Mouse (Mus musculus): ENCODE measurements at regions not wholly inside any gene's neighbourhood (a gene's known extent, or its start where the extent isn't known, plus 50 kb on each side); places are given as distances from the start of the nearest gene placed in this dataset.

- DNase-seq: no peak
Observed at GRCm38 (mm10) chr5:15773839-15774238, 59.8 kb upstream of the Speer4c start.

- no peak for DNase-seq
Observed at GRCm38 (mm10) chr5:15774567-15774966, 60.5 kb upstream of the Speer4c start.

- DNase-seq: no peak
Observed at GRCm38 (mm10) chr5:15776106-15776505, 62.0 kb upstream of the Speer4c start.

- no peak for DNase-seq
Observed at GRCm38 (mm10) chr5:15803583-15803982, 89.5 kb upstream of the Speer4c start.

GRCm38 (mm10) chr5:15816864-15817263 lies 102.8 kb upstream of the Speer4c start:
- DNase-seq: no peak

- no peak for DNase-seq
Observed at GRCm38 (mm10) chr5:15817366-15817765, 103.3 kb upstream of the Speer4c start.

- DNase-seq: no peak
Observed at GRCm38 (mm10) chr5:15822989-15823388, 108.9 kb upstream of the Speer4c start.

GRCm38 (mm10) chr5:15831527-15831926 lies 103.0 kb upstream of the Cacna2d1 start:
- DNase-seq: no peak

- no peak for DNase-seq
Observed at GRCm38 (mm10) chr5:15832338-15832737, 102.2 kb upstream of the Cacna2d1 start.

GRCm38 (mm10) chr5:15838108-15838972 lies 96.2 kb upstream of the Cacna2d1 start:
- DNase-seq: peak; percentile 78 to 80

GRCm38 (mm10) chr5:15846790-15847189 lies 87.7 kb upstream of the Cacna2d1 start:
- DNase-seq: no peak

- DNase-seq: no peak
Observed at GRCm38 (mm10) chr5:15849520-15849919, 85.0 kb upstream of the Cacna2d1 start.

GRCm38 (mm10) chr5:15850126-15850801 lies 84.2 kb upstream of the Cacna2d1 start:
- no peak for DNase-seq

- DNase-seq: no peak
Observed at GRCm38 (mm10) chr5:15854752-15855151, 79.7 kb upstream of the Cacna2d1 start.

- no peak for DNase-seq
Observed at GRCm38 (mm10) chr5:15857034-15857433, 77.5 kb upstream of the Cacna2d1 start.

GRCm38 (mm10) chr5:15874065-15874464 lies 60.4 kb upstream of the Cacna2d1 start:
- DNase-seq: no peak

GRCm38 (mm10) chr5:15883004-15883403 lies 51.5 kb upstream of the Cacna2d1 start:
- peak in 1 of 2 experiments; percentile 1 for DNase-seq
